12 mouse cellular contexts compared by ENCODE assay signal in the genomic region with DNA sequence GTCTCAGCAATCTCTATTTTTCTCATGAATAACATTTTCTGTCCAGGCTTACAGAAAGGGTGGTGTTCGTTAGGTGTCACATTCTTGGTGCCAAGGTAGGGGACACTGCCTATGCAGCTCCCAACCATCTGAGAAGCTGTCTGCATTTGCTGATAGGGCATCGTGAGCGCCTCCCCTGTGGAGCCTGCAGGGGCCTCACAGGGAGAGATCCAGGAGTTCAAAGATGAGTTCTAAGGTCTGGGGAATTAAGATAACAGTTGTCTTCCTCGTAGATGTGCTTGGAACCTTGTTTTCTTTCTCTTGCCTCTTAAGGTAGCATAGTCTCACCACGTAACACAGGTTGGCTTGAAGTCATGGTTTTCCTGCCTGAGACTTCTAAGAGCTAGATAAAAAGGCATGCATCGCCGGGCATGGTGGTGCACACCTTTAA. TPM values are rescaled to one million over a fixed set of nuclear protein-coding genes. Genes with fewer than 3 reads are reported as not detected.
DNase-seq lines count a peak whose midpoint lies in the region; ATAC-seq lines count a peak whose summit lies in the region.
"Had no signal": no experiment of that assay in that cellular context is flagged by ENCODE, and none has a peak within 500 bp of the region (broad histone marks: within the 10 kb centered on the region; RNA-seq: fewer than 3 reads in every experiment).

No protein-coding gene starts in this region.

- H3K27me3 ChIP-seq in lung, embryonic 15.5 days = no peaks in the 10 kb centered on the region
- no peaks in the 10 kb centered on the region for H3K27me3 ChIP-seq in liver, embryonic 11.5 days (replicated peaks; ENCODE audit: control insufficient read depth, insufficient read depth, low read length)
- H3K27me3 ChIP-seq: embryonic facial prominence, embryonic 12.5 days had no signal

- DNase-seq in lung, postnatal 4 days = no peak
- peak; percentile 62 for DNase-seq in liver, embryonic 11.5 days (ENCODE audit: low spot score)
- peak; percentile 68 to 81 for DNase-seq in spleen, postnatal 36 days (ENCODE audit: low spot score in 2 of 2)
- DNase-seq in cerebellum, postnatal 10 days = no peak
- no peak for DNase-seq in embryo, embryonic 9.5 days (ENCODE audit: extremely low spot score)

- no peak overlapping the region for H3K4me3 ChIP-seq in lung, embryonic 15.5 days
- H3K4me3 ChIP-seq in liver, embryonic 11.5 days (ENCODE audit: low read depth, low read length) = no peak overlapping the region
- H3K4me3 ChIP-seq: embryonic facial prominence, embryonic 12.5 days; limb, embryonic 10.5 days had no signal

- peak; percentile 86; the same call in 1 of the 2 replicates for ATAC-seq in lung, embryonic 15.5 days (ENCODE audit: borderline replicate concordance, extremely low read depth, low FRiP score, low TSS enrichment)
- ATAC-seq in erythroblast, adult 5-6 weeks (replicated peaks; ENCODE audit: low FRiP score, poor library complexity, severe bottlenecking) = peak; percentile 86
- ATAC-seq in liver, embryonic 11.5 days (replicated peaks; ENCODE audit: low FRiP score) = peak; percentile 99
- no peak for ATAC-seq in frontal cortex, adult (ENCODE audit: low TSS enrichment)

- H3K36me3 ChIP-seq in lung, embryonic 15.5 days = no peaks in the 10 kb centered on the region
- H3K36me3 ChIP-seq in liver, embryonic 11.5 days (ENCODE audit: control insufficient read depth, insufficient read depth, low read length) = no peaks in the 10 kb centered on the region
- H3K36me3 ChIP-seq: embryonic facial prominence, embryonic 12.5 days; limb, embryonic 10.5 days had no signal

- WGBS in lung, embryonic 15.5 days = 71% methylated on average over 7 of the region's 7 CpGs
- WGBS in liver, embryonic 11.5 days = 33% methylated on average over 7 of the region's 7 CpGs

- no peak overlapping the region for H3K9ac ChIP-seq in lung, embryonic 15.5 days
- peak overlapping the region; percentile 49; the same call in 1 of the 2 replicates for H3K9ac ChIP-seq in liver, embryonic 11.5 days (ENCODE audit: low read depth, low read length)
- H3K9ac ChIP-seq: embryonic facial prominence, embryonic 12.5 days had no signal

- H3K27ac ChIP-seq in lung, embryonic 15.5 days = peak overlapping the region; percentile 46
- peak overlapping the region; percentile 98 for H3K27ac ChIP-seq in liver, embryonic 11.5 days (ENCODE audit: low read depth, low read length)
- H3K27ac ChIP-seq: embryonic facial prominence, embryonic 12.5 days had no signal

- no peak overlapping the region; the same call in 1 of the 2 replicates for H3K4me2 ChIP-seq in lung, embryonic 15.5 days
- H3K4me2 ChIP-seq in liver, embryonic 11.5 days = peak overlapping the region; percentile 60
- H3K4me2 ChIP-seq: embryonic facial prominence, embryonic 12.5 days had no signal

- H3K9me3 ChIP-seq in lung, embryonic 15.5 days = no peaks in the 10 kb centered on the region
- no peaks in the 10 kb centered on the region for H3K9me3 ChIP-seq in liver, embryonic 11.5 days (ENCODE audit: control insufficient read depth, low read length)
- H3K9me3 ChIP-seq: embryonic facial prominence, embryonic 12.5 days; limb, embryonic 10.5 days had no signal

- H3K4me1 ChIP-seq in lung, embryonic 15.5 days = peaks cover 13% of the 10 kb centered on the region
- peaks cover 32% of the 10 kb centered on the region for H3K4me1 ChIP-seq in liver, embryonic 11.5 days (replicated peaks; ENCODE audit: control insufficient read depth, insufficient read depth, low read length)

RNA-seq across cellular contexts. Expression of gene Il10rb, which starts 35.9 kb away (rescaled TPM):
- 45.0 and 49.5 TPM in 2 replicates for polyA plus RNA-seq in lung, embryonic 15.5 days (2015; fragmentation: Nextera tagmentation; extraction: Ambion mirVana)
- total RNA-seq in erythroblast, adult 5-6 weeks (2015; ENCODE audit: low replicate concordance) = 43.9 and 52.3 TPM in 2 replicates
- total RNA-seq in erythroblast, adult 5-6 weeks (2017; ENCODE audit: low replicate concordance) = 39.4 and 48.8 TPM in 2 replicates
- polyA plus RNA-seq in liver, embryonic 11.5 days (2014; fragmentation: Nextera tagmentation; extraction: Ambion mirVana) = 29.8 and 32.9 TPM in 2 replicates

RNA-seq across cellular contexts. Expression of gene Ifnar1, which starts 43.2 kb away (rescaled TPM):
- polyA plus RNA-seq in lung, embryonic 15.5 days (2015; fragmentation: Nextera tagmentation; extraction: Ambion mirVana) = 61.5 and 68.0 TPM in 2 replicates
- total RNA-seq in erythroblast, adult 5-6 weeks (2015; ENCODE audit: low replicate concordance) = 81.7 and 93.6 TPM in 2 replicates
- total RNA-seq in erythroblast, adult 5-6 weeks (2017; ENCODE audit: low replicate concordance) = 133 and 147 TPM in 2 replicates
- polyA plus RNA-seq in liver, embryonic 11.5 days (2014; fragmentation: Nextera tagmentation; extraction: Ambion mirVana) = 32.6 and 35.5 TPM in 2 replicates

RNA-seq across cellular contexts. Expression of gene Gm21970, which starts 50.3 kb away (rescaled TPM):
- polyA plus RNA-seq in lung, embryonic 15.5 days (2015; fragmentation: Nextera tagmentation; extraction: Ambion mirVana) = 0.36 TPM in 1 of 2 replicates, not detected in the other
- total RNA-seq in erythroblast, adult 5-6 weeks (2015; ENCODE audit: low replicate concordance) = 12.3 TPM in 1 of 2 replicates, not detected in the other
- total RNA-seq in erythroblast, adult 5-6 weeks (2017; ENCODE audit: low replicate concordance) = 7.8 TPM in 1 of 2 replicates, not detected in the other
- not detected in 2 replicates for polyA plus RNA-seq in liver, embryonic 11.5 days (2014; fragmentation: Nextera tagmentation; extraction: Ambion mirVana)
- total RNA-seq: gastrocnemius, adult 18-20 months had no signal
- polyA plus RNA-seq: embryonic facial prominence, embryonic 12.5 days; kidney, embryonic 14.5 days; limb, embryonic 10.5 days had no signal

Comparison
In these comparisons a context has a peak if more than half of its experiments do, and no peak if none do; other contexts are left out.
1. DNase-seq: peak in liver, embryonic 11.5 days (single experiment) and spleen, postnatal 36 days (2 of 2); none in lung, postnatal 4 days (0 of 2), cerebellum, postnatal 10 days (0 of 2) and embryo, embryonic 9.5 days (single experiment).